Mouse (Mus musculus) layer of hippocampus, adult 11-12 months (tissue): ENCODE results near the gene Mfap1a.
"Not testable (repeated sequence)": the region's sequence is repeated elsewhere in the genome, so short reads cannot be mapped to it uniquely, and the experiment has no call there.

Experiments used
- DNase-seq: peaks from one replicate; pipeline ENCODE4 v3.0.0; 2022; ENCODE audit warnings: low spot score

Gene Mfap1a

DNA sequence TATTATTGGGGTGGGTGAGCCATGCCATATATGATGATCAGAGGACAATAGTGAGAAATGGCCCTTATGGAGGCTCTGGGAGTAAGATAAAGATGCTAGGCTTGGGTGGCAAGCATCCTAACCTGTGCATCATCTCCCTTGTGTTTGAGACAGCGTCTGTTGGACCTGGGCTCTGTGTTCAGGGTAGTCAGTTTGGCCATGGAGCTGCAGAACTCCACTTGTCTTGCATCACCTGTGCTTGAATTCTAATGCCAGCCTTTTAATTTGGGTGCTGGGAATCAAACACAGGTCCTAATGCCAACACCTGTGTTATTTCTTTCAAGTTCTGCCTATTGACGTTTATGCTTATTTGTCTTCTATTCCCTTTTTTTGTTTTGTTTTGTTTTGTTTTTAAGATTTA, 31.2 kb downstream of the Mfap1a start:
- DNase-seq: not testable (repeated sequence)

DNA sequence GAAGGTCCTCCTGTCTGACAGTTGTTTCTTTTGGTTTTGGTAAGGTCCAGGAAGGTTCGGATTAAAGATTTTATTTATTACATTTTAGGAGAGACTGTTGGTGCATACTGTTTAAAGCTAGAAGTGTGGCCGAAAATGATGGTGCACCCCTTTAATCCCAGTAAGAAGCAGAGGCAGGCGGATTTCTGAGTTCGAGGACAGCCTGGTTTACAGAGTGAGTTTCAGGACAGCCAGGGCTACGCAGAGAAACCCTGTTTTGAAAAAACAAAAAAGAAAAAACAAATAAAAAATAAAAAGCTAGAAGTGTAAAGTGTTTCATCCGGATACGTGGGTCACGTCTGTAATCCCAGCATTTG, 32.3 kb downstream of the Mfap1a start:
- DNase-seq: no peak

DNA sequence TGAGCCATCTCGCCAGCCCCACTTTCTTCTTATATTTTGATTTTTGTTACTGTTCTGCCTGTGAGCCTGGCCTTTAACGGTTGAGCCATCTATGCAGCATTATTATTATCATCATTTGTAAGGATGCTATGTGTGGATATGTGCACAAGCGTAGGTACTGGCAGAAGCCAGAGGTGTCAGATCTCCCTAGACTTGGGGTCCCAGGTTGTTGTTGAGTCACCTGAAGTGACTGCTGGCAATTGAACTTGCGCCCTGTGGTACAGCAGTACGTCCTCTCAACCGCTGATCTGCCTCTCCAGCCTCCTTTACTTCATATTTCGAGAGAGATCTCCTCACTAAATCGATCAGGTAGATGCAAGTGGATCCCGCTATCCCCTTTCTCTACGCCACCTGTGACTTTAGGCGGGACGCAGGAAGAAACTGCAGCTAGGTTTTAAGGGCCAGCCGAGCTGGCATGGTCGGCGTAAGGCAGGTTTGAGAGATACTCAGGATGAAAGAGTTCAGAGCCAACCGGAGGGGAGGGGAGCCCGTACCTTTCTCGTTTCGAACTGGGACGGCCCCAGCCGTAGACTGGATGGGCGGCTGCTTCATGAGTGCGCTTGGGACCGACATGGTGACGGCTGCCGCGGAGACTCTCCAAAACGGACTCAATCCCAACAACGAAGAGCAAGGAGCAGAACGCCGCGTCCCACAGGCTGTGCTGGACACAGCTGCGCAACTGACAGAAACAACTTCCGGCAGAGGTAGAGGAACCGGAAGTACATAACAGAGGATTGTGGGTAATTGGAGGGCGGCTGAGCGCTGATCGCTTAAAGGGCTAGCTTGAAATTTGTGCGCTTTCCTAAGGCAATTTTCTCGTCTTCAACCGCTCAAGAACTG, 32.9 kb downstream of the Mfap1a start, which contains the start of gene Mfap1b:
Gene Mfap1b (minus strand): TSS at position 767 of the 879 bp plus-strand sequence.
- peak; percentile 86 for DNase-seq

DNA sequence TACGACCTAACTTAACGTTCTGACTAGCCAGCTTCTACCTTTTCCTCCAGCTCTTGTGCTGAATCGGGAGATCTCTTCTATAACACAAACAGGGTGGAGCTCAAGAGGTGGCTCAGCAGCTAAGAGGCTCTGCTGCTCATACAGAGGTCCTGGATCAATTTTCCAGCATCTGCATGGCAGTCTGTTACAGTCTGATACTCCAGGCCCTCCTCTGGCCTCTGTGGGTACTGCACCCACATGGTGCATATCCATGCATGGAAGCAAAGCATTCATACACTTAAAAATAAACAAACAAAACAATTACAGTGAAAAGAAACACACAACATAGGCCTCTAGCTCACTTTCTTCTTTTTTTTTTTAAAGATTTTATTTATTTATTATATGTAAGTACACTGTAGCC, 33.7 kb downstream of the Mfap1a start:
- DNase-seq: not testable (repeated sequence)

DNA sequence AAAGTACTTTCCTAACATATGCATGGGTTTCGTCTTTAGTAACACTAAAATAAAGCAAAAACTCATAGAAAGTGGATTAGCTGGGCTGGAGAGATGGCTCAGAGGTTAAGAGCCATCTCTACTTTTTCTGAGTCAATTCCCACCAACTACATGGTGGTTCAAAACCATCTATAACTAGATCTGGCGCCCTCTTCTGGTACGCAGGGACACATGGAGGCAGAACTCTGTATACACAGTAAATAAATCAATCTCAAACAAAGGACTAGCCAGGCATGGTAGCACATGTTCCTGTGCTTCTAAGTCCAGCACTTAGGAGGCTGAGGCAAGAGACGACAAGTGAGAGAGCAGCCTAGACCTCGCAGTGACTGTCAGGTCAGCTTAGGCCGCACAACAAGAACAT, 37.5 kb downstream of the Mfap1a start:
- DNase-seq: not testable (repeated sequence)

DNA sequence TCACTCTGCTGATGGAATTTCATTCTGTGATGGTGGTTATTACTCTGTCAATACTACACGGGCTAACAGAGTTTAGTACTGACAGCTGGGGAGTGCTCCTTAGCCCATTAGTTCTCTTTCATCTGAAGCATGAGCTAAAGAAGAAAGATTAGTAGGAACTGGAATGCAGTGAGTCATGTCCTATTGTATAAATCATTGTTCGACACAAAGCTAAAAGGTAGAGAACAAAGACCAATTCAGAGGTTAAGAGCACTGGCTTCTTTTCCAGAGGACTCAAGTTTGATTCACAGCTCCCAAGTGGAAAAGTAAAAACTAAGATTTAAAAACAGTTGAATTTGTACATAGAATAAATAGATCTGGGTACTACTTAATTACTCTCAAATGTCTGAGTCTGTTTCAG, 46.4 kb downstream of the Mfap1a start:
- DNase-seq: no peak

DNA sequence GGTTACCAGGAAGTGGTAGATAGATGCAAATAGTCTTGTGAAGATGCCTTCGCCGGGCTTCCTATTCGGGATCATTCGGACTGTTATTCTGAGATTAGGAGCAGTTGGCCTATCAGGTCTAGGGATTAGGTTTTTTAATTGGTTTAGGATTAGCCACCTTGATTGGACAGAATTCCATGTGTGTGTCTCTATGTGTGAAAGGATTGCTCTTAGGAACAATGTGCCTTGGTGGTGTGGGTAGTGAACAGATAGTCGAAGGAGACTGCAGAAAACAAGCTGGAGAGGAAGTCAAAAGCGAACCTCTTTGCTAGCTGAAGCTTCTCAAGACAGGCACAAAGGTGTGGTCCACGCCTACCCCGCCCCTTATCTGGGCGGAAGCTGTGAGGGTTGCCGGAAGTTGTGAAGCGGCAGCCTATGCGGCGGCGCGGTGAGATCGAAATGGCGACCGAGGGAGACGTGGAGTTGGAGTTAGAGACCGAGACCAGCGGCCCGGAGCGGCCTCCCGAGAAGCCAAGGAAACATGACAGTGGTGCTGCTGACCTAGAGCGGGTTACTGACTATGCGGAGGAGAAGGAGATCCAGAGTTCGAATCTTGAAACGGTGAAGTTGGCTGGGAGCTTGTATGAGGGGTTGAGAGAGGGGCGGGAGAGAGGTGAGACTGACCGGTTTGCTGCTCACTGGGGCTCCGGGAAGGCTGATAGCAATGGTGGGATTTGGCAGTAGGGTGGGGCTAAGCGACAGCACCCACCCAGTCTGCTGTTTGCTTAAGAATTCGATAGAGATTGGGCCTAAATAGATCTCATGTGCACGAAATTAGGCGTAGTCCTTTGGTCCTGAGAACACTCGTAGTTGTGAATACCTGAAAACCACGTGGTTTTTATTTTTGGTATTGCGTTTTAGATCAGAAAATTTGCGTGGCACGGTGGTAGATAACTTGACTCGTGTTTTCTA, 49.5 kb downstream of the Mfap1a start, which contains the start of gene Serinc4:
Gene Serinc4 (minus strand): TSS at position 90 of the 951 bp plus-strand sequence.
- peak; percentile 80 for DNase-seq

DNA sequence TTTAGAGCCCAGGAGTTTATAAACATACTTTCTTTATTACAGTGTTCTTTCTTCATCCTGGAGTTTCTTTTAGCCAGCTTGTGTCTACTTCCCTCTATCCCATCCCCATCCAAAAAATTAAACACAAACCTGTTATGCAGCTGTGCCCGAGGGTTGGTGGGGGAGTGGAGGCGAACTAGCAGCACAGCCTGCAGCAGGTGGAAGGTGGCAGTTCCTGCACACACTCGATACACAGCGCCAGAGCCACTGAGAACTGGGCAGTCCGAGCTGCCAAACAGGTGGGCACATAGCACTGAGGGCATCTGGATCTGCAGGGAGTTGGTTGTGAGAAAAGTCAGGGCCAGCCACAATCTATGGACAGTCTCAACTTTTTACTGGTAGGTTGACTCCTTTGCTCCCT, 50.9 kb downstream of the Mfap1a start:
- no peak for DNase-seq

DNA sequence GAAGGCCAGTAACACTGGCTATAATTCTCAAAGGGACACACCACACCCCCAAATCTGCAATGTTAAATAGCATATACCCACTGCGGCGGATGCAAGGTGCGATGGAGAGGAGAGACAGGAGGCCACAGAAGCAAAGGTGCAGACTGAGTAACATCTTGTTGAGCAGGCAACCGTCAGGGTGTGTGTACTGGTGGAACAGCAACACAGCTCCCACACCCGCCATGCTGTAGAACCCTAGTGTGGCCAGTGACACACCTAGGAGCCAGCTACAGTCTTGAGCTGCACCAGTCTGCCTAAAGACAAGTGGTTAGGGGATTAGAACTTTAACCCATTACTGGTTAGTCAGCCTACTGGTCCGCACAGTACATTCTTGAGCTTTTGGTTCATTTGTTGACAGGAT, 52.5 kb downstream of the Mfap1a start:
- DNase-seq: no peak

DNA sequence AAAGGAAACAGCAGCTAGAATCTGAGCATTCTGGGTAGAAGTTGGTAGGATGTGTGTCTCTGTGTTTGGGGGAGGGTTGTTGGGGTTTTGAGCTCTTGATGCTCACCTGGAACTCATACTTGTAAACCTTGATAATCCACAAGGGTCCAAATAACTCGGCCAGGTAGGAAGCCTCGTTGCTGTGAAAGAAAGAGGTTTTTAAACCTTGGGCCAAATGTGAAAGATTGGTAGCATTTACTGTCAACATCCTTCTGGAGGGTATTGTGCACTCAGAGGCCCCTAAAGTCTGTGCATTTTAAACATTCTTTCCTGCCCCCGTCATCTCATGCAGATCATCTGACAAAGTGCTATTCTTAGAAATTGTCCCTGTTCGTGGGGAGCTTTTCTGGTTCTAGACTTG, 53.5 kb downstream of the Mfap1a start, which contains the start of gene Hypk:
Gene Hypk (plus strand): TSS at position 301 of the 400 bp plus-strand sequence.
- no peak for DNase-seq

DNA sequence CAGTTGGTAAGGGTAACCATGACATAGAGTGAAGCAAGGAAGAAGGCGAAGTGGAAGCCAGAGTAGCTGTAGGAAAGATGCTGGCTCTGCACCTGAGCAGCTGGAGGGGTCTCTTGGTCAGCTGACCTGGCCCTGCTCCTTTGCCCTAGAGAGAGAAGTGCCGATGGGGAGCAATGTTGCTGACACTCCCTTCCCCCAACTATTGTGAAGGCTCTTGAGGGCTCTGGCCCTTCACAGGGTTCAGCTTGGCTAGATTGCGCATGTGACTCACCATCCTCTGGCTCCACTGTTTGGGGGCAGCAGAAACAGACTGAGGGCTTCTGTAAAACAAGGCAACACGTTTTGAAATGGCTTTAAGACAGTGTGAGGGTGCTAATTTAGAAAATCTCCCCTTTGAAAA, 54.1 kb downstream of the Mfap1a start:
- no peak for DNase-seq

DNA sequence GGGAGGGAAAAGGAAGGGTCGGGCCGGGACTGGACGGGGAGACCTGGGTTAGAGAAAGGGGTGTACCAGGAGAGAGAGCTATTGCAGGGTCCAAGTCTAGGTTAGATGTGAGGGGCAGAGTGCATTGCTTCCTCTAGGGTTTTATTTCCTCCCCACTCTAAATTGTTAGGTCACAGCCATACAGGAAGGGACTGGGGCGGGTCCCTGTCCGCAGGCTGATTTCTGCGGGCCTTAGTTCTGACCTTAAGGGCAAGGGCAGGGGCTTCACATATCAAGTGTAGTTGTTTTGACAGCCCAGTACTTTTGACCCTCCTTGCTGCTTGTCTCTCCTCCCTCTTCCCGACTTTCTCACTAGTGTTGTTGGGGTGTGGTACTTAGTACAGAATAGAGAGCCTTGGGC, 56.4 kb downstream of the Mfap1a start:
- DNase-seq: no peak

DNA sequence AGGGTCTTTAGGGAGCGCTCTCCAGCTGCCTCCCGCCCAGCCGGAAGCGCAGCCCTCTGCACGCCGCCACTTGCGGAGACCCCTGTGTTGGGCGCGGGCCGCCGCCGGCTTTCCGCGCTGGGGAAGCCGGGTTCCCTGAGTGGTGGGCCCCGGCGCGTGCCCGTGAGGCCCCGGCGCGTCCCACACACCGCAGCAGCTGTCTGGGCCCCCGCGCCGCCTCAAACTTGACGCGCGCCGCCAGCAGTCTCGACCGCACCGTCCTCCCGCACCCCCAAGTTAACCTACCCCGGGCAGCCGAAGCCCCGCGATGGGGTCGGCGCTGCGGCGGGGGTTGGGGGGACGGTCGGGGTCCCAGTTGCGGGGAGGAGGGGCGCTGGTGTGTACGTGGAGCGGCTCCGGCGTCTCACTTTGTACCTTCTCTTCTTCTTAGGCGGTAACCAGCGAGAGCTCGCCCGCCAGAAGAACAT, 56.9 kb downstream of the Mfap1a start:
- DNase-seq: no peak

DNA sequence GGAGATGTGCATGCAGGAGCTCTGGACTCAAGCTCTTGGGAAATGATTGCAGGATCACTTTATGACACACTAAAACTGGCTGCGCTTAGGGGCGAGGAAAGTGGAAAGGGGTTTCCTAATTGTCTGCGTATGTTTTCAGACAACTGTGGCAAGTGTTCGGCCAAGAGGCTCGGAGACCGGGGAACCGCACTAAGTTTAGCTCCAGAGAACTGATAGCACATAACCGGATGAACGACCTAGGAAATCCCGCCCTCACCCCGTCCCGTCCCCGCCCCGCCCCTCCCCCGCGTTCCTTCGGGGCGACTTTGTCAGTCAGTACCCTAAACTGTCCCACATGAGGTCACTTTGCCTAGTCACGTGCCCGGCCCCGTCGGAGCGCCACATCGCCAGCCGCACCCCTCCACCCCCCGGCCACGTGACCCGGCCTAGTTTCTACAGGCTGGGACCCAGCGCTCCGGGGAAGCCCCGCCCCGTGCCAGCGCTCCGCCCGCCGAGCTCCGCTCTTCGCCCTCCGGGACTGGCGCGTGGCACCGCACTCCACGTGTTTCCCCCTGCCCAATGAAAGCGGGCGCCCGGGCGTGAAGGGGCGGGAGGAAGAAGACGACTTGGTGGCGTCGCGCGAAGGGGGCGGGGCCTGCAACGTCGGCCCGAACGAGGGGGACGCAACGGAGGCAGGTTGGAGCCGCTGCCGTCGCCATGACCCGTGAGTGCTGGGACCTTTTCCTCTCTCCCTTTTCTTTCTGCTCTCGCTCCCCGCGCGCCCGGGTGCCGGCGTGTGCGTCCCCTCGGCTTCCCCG, 57.5 kb downstream of the Mfap1a start, which contains the start of gene Serf2:
Gene Serf2 (plus strand): TSS at position 457 of the 797 bp plus-strand sequence.
- DNase-seq: peak; percentile 99

DNA sequence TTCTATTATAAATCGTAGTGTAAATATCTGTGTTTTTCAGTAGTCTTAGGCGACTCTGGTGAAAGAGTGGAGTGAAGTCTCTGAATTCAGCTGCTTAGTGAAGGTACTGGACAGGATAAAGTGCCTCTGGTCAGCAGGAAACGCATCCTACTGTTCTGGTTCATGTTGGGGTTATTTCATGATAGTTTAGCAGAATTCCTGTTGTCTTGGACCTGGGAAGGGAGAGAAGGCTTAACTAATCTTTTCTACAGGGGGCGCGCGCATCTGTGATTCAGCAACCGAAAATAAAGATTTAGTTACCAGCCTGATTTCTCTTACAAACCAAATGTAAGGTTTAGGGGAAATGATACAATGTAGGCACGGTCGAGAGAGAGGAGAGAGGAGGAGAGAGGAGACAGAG, 58.3 kb downstream of the Mfap1a start:
- no peak for DNase-seq

DNA sequence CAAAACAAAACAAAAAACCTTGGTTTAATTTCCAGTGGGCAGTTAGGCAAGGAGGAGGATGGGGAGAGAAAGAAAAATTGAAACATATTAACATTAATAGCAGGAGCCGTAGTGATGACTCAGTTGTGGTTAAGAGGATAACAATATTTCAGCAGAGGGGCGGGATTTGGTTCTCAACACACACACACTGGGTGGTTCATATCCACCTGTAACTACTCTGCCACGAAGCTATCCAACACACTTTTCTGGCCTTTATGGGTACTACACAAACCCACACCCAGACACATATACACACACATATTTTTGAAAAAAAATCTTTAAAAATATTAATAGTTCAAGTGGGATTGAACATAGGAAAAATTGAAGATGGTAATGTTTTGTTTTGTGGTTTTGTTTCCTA, 59.5 kb downstream of the Mfap1a start:
- DNase-seq: no peak

DNA sequence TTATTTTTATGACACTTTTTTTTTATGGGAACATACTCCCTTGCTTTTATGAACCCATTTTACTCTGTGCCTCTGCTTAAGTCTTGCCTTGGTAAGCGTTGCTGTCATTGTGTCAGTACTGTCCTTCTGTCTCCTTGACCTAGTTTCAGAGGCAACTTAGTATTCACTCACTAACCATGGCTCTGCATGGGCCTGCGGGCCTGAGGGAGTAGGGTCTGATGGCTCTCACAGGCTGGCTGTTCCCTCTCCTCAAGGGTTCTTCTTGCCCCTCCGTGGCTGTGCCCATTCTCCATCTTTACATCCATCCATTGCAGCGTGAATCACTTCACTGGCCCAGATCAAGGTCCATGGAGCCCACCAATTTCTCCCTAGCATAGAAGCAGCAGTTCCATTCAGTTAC, 60.0 kb downstream of the Mfap1a start:
- no peak for DNase-seq

DNA sequence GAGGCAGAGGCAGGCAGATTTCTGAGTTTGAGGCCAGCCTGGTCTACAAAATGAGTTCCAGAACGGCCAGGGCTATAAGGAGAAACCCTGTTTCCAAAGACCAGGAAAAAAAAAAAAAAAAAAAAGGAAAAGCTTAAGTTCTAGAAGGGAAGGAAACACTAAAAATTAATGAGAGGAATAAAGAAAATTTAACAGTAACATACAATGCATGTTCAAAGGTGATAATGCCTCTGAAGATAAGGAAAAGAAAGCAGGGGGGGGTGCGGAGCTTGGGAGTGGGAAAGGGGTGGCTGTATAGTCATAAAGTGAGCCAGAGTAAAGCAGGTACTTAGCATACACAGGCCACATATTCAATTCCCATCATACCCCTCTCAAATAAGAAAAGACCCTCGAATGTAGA, 61.3 kb downstream of the Mfap1a start:
- no peak for DNase-seq

DNA sequence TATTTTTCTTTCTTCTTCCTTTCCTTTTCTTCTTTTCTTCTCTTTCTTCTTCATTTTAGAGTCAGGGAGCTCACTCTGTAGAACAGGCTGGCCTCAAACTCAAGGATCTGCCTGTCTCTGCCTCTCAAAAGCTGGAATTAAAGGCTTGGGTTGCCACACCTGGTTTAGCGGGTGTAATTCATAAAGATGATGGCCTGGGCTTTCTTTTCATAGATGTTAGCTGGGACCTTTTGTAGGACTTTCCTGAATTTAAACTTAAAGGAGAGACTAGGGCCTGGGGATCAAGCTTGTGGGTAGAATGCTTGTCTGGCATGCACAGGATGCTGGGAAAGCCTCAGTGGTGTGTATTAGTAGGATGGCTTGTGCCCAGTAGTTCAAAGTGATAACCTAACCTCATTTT, 62.3 kb downstream of the Mfap1a start, which contains the start of gene Ell3:
Gene Ell3 (minus strand): TSS at position 101 of the 400 bp plus-strand sequence.
- DNase-seq: no peak

DNA sequence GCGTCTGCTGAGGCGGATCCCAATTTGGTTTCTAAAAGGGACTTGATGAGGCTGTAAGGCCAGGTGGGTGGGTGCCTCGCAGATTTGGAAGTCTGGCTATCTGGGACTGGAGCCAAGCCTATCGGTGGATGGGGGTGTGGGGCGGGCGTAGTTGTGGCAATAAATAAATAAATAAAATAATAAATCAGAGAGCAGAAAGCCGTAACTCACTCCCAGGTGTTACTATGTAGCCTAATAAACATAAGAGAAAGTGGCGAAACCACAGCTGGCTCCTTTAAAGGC, 63.5 kb downstream of the Mfap1a start:
- no peak for DNase-seq

DNA sequence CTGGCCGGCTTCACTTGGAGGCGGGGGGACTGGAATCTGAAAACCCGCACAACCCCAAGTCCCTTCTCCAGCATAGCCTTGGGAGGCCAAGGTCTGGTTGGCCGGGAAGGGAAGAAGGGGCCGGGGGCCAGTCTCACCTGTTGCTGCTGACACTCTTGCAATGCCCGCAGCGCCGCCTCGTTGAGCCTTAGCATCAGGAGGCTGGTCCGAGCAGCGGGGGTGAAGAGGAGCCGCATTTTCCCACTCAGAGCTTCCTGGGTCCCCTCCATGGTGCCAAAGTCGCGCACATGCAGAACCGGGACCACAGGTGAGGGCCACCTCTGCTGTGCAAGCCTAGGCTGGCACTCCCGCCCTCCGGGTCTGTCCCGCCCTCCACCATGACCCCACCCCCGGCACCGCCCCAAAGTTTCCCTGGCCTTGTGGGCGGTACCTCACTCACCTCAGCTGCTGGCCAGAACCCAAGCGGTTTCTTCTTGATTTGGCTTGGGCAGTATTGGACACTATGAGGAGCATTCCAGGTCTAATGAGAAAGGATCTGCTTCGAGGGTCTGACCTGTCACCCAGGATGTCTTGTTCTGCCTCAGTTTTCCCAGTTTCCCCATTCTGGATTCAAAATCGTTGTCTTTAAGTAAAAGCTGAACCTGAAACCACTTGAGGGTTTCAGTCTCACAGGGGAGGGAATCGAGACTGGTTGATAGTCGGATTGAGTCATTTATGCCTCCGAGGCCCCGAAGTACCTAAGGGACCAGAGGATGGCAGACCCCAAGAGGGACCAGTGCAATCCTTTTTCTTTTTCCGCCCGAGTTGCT, 64.0 kb downstream of the Mfap1a start:
- no peak for DNase-seq
